Mouse (Mus musculus) NIH3T3 (cell line): ENCODE measurements around the gene Pomt1.
A peak's percentile ranks its signal among the peaks of the same experiment; 100 is the strongest.

ENCODE experiments used
- DNase-seq: peaks from one replicate; pipeline ENCODE4 v3.0.0-alpha.2; 2012; ENCODE audit warnings: low read depth

The Pomt1 gene

DNA sequence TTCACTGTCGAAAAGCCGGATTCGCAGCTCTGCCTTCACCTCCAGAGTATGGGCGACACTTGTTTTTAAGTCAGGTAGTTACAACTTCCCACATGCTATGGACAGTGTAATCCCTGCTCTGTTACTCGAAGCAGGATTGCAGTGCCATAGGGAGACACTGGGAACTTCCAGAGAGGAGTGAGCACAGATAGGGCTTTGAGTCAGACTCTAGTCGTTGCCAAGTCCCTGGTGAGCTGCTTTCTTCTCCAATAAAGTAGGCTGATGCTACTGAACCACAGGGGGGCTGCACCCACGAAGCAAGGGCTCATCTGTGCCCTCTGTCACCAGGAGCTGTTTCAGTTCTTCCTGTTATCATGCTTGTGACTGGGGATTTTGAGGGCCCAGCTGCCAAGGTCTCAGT lies 14.8 kb upstream of the Pomt1 start:
- no peak for DNase-seq

DNA sequence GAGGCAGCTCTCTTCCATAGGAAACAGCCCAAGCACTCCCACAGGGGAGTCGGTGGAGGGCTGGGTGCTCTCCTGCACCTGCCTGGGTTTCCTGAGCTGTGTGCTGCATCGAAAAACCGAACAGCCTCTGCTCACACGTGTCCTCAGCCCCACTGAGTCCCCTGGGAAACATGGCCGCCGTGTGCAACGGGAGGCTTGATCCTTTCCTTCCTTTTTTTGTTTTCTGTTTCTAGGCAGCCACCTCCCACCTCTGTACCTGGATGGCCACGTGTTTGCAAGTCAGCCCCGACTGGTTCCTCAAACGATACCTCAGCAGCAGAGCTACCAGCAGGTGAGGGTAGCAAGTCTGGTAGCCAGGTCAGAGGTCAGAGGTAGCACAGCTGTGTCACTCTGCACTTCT lies 14.3 kb upstream of the Pomt1 start:
- no peak for DNase-seq

DNA sequence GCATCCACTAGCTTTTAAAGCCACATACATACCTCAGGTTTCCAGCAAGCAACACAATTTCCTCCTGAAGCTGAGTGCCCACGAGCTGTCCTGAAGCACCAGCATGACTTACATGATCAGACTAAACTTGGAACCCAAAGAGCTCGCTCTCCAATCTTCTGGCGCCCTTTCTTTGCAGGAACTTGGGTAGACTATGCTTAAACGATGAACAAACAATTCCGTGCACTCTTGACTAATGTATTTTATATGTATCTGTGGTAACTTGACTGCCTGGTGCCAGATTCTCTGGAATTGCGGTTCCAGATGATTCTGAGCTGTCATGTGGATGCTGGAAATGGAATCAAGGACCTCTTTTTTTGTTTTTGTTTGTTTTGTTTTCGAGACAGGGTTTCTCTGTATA lies 957 bp upstream of the Pomt1 start:
- DNase-seq, result peak; percentile 51

DNA sequence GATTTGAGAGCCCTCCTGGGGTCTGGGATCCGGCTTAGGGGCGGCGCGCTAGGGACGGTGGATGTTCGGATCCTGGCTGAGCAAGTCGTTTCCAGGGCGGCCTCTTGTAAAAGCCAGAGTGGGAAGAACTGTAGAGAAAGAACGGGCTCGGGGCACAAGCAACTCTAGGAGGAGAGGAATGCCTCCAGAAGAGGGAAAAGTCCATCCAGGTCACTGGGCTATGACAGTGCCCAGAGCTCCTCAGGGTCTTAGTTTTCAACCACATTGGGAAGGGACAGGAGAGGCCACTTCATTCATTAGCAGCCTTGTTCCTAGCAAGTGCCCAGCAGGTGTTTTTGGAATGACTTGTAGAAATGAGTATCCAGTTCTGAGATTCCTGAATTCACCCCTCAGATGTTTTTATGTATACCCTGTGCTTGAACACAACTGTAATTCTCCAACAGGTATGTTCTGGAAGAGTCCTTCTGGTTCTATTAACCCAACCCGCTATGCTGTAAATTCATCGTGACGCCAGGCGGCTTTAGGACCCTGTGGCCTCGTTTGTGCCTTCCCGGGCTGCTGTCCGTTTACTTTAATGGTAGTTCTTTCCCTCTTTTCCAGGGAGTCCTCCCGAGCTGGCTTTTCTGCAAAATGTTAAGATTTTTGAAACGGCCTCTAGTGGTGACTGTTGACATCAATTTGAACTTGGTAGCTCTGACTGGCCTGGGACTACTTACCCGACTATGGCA lies 534 bp downstream of the Pomt1 start:
- DNase-seq, result peak; percentile 87

DNA sequence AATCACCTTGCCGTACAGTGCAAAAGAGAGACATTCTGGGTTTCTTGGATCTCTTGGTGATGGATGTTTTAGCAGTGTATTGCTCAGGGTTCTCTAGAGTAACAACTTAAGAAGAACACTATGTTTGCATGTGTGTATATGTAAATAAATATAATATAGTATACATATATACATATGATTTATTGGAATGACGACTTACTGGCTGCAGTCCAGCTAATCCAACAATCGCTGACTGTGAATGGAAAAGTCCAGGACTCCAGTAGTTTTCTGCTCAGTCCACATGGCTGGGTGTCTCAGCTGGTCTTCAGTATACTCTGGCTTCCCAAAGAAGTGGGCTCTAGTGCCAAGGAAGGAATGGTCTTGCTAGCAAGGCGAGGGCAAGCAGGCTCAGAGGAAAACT lies 1.2 kb downstream of the Pomt1 start:
- DNase-seq, result peak; percentile 63

DNA sequence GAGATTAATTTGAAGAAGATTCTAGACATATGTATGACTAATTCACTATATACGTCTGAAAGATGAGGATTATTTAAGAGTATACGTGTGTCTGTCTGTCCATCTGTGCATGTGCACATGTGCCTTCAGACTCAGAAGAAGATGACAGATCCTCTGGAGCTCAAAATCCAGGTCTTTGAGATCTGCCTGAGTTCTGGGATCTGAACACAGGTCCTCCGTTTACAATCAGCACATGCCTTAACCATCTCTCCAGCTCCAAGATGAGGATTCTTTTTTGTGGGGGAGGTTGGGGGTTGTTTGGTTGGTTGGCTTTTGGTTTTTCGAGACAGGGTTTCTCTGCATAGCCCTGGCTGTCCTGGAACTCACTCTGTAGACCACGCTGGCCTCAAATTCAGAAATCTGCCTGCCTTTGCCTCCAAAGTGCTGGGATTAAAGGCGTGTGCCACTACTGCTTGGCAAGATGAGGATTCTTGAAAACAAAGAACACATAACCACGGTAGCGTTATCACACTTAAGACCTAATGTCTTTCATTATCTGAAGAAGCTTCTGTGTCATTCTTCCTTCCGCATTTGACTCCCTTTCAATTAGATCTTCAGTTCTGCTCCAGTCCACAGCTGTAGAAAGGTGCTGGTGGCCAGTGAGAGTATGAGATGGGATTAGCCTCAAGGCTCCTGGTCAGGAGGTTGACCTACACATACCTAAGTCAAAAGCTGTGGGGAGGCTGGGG lies 2.5 kb downstream of the Pomt1 start:
- no peak for DNase-seq

DNA sequence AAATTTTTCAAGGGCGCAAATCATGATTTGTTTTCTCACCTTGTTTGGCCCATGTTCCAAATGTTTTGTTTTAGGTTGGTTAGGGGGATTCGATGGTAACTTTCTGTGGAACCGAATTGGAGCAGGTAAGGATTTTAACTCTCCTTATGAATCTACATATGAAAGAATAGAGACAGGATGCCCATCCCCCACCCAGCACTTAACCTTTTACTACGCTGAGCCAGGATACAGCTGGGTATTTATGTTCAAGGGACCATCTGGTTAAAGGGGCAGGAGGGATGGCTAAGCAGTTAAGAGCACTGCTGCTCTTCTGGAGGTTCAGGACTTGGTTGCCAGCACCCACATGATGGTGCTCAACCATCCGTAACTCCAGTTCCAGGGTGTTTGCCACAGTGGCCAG lies 4.2 kb downstream of the Pomt1 start:
- no peak for DNase-seq

DNA sequence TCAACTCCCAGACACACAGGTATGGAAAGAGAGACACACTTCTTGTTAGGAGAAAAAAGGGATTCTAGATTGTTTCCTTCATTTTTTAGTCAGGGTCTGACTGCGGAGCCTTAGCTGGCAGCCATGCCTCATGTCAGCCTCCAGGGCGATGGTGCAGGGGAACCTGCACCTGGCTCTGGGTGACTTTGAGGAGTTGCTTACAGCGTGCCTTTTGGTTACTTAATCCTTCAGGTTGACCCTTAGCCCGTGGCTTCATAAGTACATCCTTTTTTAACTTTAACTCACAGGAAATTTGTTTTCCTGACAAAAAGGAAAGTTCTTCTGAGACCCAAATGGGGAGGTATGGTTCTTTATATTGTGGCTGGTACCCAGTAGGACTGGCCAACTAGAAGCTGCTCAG lies 6.6 kb downstream of the Pomt1 start:
- DNase-seq, result no peak

DNA sequence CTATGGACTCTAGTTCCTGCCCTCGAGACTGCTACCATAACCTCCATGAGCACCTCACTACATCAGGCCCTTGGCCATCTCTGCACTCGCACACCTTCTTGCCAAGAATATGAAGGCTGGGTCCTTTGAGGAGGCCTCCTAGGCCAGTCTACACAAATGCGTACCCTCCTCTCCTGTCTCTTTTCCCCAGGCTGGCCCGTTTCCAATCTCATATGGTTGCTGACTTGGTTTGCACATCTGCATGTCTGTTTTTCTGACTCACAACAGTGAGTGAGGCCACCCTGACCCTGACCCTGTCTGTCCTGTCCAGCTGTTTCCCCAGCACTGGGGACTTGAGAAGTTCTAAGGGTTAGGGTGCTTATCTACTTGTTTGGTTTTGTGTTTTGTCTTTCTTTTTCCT lies 10.4 kb downstream of the Pomt1 start:
- DNase-seq, result no peak

DNA sequence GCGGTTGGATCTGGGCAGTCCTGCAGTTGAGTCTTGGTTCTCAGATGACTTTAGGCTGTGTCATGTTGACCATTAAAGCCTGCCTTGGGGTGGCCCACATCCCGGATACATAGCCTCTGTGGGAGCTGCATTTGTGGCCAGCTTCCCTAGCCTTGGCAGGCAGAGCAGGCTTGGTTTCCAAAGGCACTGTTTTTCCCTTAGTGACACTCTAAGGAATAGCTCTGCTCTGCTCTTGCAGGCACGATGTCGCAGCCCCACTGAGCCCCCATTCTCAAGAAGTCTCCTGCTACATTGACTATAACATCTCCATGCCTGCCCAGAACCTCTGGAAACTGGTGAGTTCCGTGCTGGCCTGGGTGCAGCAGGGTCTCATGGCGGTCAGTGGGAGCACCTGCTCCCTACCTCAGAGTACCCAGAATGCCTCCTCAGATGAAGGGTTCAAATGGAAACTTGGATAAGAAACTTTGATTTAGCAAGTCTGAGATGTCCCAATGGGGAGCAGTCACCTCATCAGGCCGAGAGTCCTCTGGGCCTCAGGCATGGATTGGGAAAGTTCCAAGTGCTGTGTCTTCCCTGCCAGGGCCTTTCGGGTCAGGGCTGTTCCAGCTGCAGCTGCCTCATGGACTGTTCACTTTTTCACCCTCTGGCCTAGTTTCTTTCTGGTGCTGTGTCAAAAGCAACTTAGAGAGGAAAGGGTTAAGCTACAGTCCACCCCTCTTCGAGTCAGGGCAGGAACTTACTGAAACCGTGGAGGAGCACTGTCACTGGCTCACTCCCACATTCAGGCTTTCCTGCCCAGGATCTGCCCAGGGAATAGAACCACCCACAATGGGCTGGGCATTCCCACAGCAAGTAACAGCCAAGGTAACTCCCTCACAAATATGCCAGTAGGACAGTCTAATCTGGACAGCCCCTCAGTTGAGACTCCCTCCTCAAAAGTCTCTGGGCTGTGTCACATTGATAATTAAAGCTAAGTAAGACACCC lies 12.3 kb downstream of the Pomt1 start:
- DNase-seq, result no peak

DNA sequence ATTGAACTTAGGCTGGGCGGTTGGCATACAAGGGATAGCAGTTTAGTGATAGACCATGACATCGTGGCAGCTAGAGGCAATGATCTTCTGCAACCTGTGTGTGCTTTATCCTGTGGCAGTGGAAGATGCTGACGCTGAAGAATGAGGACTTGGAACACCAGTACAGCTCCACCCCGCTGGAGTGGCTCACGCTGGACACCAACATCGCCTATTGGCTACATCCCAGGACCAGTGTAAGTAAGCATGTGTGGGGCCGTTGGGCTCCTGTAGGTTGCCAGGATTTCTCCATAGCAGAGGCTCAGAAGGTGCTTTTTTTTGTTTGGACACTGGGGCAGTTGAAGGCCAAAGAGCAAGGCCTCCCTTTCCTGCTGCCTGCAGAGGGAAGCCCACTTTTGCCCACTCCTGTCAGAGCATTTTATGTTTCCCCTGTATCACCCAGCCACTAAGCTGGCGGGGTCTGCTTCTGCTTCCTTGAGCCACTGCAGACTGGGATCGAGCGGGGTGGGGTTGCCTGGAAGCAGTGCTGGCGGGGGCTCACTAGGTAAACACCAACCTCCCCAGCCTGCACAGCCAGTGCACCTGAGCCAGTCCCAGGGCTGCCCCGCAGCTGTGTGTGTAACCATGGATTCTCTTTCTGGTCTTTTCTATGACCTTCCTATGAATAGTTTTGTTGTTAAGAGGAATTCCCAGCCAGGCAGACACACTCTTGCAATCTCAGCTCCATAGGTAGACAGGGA lies 15.6 kb downstream of the Pomt1 start:
- no peak for DNase-seq

DNA sequence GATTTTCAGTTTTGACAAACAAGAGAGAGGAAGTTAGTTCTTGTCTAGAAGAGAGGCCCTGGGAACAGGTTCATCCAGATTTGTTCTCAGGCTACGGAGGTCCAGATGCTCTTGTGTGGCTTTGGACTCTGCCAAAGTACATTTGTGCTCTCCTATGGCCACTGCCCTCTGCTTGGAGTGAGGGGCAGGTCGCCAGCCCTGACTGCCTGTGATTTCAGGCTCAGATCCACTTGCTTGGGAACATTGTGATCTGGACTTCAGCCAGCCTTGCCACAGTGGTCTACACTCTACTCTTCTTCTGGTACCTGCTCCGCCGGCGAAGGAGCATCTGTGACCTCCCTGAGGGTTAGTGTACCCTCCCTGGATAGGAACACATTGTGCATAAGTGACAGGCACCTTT lies 16.3 kb downstream of the Pomt1 start:
- no peak for DNase-seq

DNA sequence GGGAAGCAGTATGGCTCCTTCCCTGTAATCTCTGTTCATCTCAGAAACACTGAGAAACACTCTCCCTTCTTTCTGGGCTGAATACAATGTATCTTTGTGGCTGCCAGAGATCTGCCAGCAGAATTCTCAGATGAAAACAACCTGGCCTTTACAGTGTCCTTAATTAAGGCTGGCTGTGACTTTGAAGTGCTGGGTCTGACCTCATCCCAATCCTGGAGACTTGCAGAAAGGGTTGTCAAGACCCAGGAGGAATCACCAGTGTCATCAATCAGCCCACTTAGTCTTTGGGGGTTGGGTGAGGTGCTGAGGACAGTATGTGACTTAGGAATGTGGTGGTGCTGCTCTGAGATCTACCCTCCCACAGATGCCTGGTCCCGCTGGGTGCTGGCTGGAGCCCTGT lies 17.0 kb downstream of the Pomt1 start:
- DNase-seq, result no peak

DNA sequence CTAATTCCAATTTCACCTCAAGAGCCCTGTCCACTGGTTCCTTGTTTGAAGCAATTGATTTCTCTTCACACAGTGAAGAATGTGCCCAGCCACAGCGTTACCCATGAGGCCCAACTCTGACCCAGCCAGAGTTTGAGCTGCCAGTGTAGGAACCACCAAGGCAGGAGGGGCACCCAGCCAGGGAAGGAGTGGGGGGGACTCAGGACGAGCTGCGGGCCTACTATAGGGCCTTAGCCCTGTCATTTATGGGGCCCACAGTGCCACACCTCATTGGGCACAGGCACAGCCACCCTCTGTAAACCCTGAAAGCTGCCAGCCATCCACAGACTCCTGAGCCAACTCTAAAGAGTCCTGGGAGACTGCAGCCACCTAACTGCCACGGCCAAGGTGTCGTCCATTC lies 18.2 kb downstream of the Pomt1 start:
- DNase-seq, result no peak

DNA sequence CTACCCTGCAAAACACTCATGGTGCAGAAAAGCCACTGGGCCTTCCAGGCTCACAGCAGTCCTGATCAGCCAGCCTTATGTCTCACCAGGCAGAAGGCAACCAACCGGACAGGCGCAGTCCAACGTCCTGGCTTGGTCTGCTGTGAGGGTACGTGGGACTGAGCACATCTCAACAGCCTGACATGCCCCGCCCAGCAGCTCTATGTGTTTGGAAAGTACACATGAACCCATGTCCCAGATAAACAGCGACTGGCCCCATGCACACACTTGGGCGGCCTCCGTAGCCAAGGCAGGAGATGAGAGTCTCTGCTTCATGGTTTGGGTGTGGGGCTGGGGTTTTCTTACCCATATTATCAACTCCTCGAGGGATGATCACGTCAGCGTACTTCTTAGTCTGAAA lies 19.9 kb downstream of the Pomt1 start:
- DNase-seq, result no peak

DNA sequence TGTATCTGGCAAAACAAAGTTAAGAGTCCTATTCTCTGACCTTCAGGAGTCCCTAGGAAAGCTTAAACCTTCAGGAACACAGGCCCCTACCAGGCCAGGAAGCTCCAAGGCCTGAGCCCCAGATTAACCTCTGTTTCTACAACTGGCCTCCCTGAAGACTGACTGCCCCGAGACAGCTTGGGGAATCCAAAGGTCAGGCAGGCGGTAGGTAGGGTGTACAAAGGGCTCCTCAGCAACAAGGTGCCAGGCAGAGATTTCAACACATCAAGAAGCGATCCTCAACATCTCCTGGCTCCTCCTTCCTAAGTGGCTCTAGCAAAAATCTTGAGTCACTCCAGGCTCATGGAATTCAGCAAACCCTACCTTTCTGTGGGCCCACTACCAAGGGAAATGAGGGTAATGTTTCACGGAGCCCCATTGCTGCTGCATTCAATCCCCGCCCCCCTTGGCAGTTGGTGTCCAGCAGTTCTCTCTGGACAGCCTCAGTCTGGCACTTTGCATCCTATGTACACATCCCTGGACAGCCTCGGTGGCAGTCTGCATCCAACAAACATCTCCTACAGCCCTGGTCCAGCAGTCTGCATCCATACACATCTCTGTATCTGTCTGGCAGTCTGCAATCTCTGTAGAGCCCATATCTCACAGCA lies 22.6 kb downstream of the Pomt1 start:
- peak; percentile 40 for DNase-seq

DNA sequence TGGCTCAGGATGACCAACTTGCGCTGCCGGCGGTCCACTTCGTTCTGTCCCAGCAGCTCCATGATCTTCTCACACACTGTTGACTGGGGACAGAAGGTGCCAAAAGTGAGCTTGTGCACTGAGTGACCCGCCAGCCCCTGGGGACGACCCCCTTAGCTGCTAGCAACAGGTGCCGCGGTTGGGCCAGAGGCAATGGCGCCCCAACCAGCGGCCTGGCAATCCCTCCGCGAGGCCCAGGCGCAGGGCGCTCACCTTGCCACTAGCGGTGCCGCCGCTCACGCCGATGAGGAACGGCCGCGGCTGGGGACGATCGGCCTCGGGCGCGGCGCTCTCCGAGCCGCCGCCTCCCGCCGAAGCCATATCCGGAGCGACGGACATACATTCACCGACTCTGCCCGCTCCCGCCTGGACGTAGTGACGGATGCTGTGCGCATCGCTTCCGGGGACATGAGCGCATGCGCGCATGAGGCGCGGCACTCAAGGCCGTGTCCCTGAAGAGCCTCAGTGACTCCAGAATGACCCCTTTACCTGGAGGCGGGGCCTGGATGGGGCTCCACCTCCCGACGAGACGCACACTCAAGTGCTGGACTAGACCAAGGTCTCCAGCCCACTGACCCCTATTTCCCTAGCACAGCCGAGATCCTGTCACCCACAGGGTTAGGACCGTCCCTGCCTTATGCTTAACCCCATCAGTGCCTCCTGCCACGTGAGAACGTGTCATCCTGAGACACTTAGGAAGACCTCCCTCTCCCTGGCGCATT lies 23.4 kb downstream of the Pomt1 start, which contains the start of gene Uck1:
Gene Uck1, minus strand, starts transcription at position 503 of the 761 bp plus-strand sequence.
- peak; percentile 95 for DNase-seq

DNA sequence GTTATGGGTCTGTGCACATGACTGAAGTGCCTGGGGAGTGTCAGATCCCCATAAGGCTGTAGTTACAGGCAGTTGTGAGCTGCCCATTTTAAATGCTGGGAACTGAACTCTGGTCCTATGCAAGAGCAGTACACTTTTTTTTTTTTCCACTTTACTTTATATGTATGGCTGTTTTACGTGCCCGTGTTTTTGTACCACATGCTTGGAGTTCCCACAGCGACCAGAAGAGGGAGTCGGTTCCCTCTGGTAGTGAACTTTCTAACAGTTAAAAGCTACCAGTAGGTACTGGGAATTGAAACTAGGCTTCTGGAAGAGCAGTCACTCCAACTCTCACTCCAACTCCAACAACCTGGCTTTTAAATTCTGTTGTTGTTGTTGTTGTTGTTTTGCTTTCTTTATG lies 24.2 kb downstream of the Pomt1 start:
- DNase-seq, result peak; percentile 75

DNA sequence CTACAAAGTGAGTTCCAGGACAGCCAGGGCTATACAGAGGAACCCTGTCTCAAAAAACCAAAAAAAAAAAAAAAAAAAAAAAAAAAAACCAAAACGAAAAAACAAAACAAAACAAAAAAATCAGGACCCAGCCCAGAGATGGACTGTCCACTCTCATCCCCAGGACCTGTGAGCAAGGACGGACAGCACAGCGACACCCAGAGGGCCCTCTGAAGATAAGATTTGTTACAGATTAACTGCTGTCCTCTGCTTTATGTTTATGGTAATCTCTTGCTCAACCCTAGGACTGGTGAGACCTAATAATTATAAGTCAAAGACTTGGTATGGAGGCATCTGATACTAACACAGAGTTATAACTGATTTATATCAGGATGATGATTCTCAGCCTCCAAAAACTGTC lies 39.4 kb downstream of the Pomt1 start:
- DNase-seq, result no peak

DNA sequence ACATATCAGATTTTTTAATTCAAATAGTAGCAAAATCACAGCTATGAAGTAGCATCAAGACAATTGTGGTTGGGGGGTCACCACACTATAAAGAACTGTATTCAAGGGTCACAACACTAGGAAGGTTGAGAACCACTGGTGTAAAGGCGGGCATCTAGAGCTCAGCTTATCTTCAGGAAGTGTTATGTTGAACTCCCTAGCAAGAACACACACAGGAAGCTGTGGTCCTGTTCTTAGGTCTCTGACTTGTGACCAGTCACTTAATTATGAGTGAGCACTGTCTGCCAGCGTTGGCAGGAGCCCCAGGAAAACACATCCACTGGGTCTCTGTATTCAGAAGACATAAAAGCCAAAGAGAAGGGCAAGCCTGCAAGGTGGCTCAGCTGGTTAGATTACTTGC lies 45.9 kb downstream of the Pomt1 start:
- DNase-seq, result no peak

DNA sequence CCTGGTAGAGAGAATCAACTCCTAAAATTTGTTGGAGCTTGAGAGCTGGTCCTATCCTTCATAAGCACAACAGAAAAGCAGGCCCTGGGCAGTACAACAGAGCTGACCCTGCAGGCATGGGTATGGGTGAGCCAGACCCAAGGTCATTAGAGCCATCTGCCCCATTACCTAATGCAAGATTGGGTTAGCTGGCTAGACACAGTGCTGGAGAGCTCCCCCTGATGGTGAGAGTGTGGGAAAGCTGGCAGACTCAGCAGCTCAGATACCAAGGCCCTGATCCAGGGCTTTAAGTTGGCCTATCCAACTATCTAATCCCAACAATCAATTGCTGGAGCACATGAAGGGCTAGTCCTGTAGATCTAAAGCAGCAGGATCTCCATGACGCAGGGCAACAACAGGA lies 46.3 kb downstream of the Pomt1 start:
- peak; percentile 71 for DNase-seq
